In the genomic region with DNA sequence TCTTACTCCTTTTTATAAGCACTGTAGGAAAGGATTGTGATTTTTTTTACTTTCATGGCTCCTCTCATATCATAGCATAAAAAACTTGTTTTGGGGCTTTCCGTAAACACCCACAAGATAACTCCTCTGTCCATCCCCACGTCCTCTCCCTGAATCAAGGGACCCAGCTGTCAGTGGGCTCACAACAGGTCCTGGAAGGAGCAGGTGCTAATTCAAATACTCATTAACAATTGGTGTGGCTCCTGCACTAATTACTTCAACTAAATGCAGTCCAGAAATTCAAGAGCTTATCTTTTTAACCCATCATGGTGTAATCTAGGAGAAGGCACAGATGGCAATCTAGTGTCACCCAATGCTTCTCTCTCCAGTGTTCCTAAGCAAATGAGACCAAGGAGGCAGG, we compare ENCODE assay signal across 23 mouse cellular contexts. TPM values are rescaled to one million over a fixed set of nuclear protein-coding genes. Genes with fewer than 3 reads are reported as not detected.
DNase-seq lines count a peak whose midpoint lies in the region; ATAC-seq lines count a peak whose summit lies in the region.
"Had no signal": no experiment of that assay in that cellular context is flagged by ENCODE, and none has a peak within 500 bp of the region (broad histone marks: within the 10 kb centered on the region; RNA-seq: fewer than 3 reads in every experiment).

No protein-coding gene starts in this region.

- no peaks in the 10 kb centered on the region for H3K36me3 ChIP-seq in forebrain, embryonic 14.5 days (ENCODE audit: control insufficient read depth, insufficient read depth, low read length)
- no peaks in the 10 kb centered on the region for H3K36me3 ChIP-seq in forebrain, embryonic 13.5 days (ENCODE audit: poor library complexity, severe bottlenecking)
- H3K36me3 ChIP-seq: embryonic facial prominence, embryonic 12.5 days; heart, embryonic 15.5 days had no signal

- no peak overlapping the region for H3K4me2 ChIP-seq in forebrain, embryonic 14.5 days (ENCODE audit: low read length)
- no peak overlapping the region for H3K4me2 ChIP-seq in forebrain, embryonic 13.5 days
- H3K4me2 ChIP-seq: embryonic facial prominence, embryonic 12.5 days; heart, embryonic 11.5 days; heart, embryonic 15.5 days had no signal

- no peaks in the 10 kb centered on the region for H3K4me1 ChIP-seq in forebrain, embryonic 14.5 days (ENCODE audit: control insufficient read depth, insufficient read depth, low read length)
- H3K4me1 ChIP-seq in forebrain, embryonic 13.5 days = peaks cover 3% of the 10 kb centered on the region; the same call in 1 of the 2 replicates
- H3K4me1 ChIP-seq: embryonic facial prominence, embryonic 12.5 days; heart, embryonic 15.5 days had no signal

- H3K27me3 ChIP-seq in forebrain, embryonic 14.5 days (replicated peaks; ENCODE audit: control insufficient read depth, insufficient read depth, low read length) = no peaks in the 10 kb centered on the region
- no peaks in the 10 kb centered on the region for H3K27me3 ChIP-seq in forebrain, embryonic 13.5 days
- H3K27me3 ChIP-seq: embryonic facial prominence, embryonic 12.5 days; heart, embryonic 15.5 days had no signal

- intact Hi-C loops in left cerebral cortex, postnatal 4 days (cut with DNase I) = no loop called here
- intact Hi-C loops in left cerebral cortex, postnatal 25 days (cut with DNase I) = no loop called here

- WGBS in forebrain, embryonic 14.5 days = 55% methylated on average over 2 of the region's 2 CpGs
- 46% methylated on average over 2 of the region's 2 CpGs for WGBS in forebrain, embryonic 13.5 days

- H3K27ac ChIP-seq in forebrain, embryonic 14.5 days (ENCODE audit: low read depth, low read length) = no peak overlapping the region
- no peak overlapping the region for H3K27ac ChIP-seq in forebrain, embryonic 13.5 days
- H3K27ac ChIP-seq: embryonic facial prominence, embryonic 12.5 days; heart, adult 2 months; heart, embryonic 15.5 days had no signal

- no peak for ATAC-seq in forebrain, embryonic 14.5 days
- no peak for ATAC-seq in forebrain, embryonic 13.5 days
- ATAC-seq: forebrain, postnatal 0 days; intestine, embryonic 16.5 days had no signal

- no peak overlapping the region for H3K4me3 ChIP-seq in forebrain, embryonic 14.5 days (ENCODE audit: low read depth, low read length)
- H3K4me3 ChIP-seq in forebrain, embryonic 13.5 days = no peak overlapping the region
- H3K4me3 ChIP-seq: embryonic facial prominence, embryonic 12.5 days; heart, adult 2 months; heart, embryonic 15.5 days had no signal

- peak; percentile 11 for DNase-seq in forebrain, embryonic 14.5 days (ENCODE audit: low spot score)
- peak; percentile 12 for DNase-seq in left cerebral cortex, postnatal 4 days
- DNase-seq in left cerebral cortex, postnatal 25 days (ENCODE audit: low spot score in 2 of 2) = no peak
- DNase-seq in retina, postnatal 1 day = peak; percentile 11
- no peak for DNase-seq in retina, embryonic 14.5 days (ENCODE audit: low spot score)
- DNase-seq: adrenal gland, adult 2 months; adrenal gland, postnatal 25 days; cerebellum, adult 11 months; cerebellum, adult 8-10 months; cerebellum, postnatal 25 days; forebrain, postnatal 0 days; gastrocnemius, postnatal 14 days; heart, adult 2 months; heart, postnatal 14 days had no signal

- no peaks in the 10 kb centered on the region for H3K9me3 ChIP-seq in forebrain, embryonic 14.5 days (replicated peaks; ENCODE audit: control insufficient read depth, low read length)
- H3K9me3 ChIP-seq in forebrain, embryonic 13.5 days (replicated peaks) = no peaks in the 10 kb centered on the region
- H3K9me3 ChIP-seq: embryonic facial prominence, embryonic 12.5 days; heart, embryonic 15.5 days had no signal

- H3K9ac ChIP-seq in forebrain, embryonic 14.5 days (ENCODE audit: low read length) = no peak overlapping the region
- no peak overlapping the region for H3K9ac ChIP-seq in forebrain, embryonic 13.5 days
- H3K9ac ChIP-seq: embryonic facial prominence, embryonic 12.5 days; forebrain, postnatal 0 days; heart, embryonic 15.5 days had no signal

RNA-seq across cellular contexts. Expression of a gene that starts 8.9 kb away (rescaled TPM):
- 291 and 308 TPM in 2 replicates for polyA plus RNA-seq in forebrain, embryonic 14.5 days (2014; fragmentation: Nextera tagmentation; extraction: Ambion mirVana)
- polyA plus RNA-seq in forebrain, embryonic 13.5 days (2015; fragmentation: Nextera tagmentation; extraction: Ambion mirVana) = 228 and 261 TPM in 2 replicates
- 100 to 1,000 TPM; 113 to 116 TPM for total RNA-seq in left cerebral cortex, postnatal 4 days (2021)
- 100 to 1,000 TPM in 1 of 2 experiments, 10 to 100 TPM in 1; 90.6 to 118 TPM for total RNA-seq in left cerebral cortex, postnatal 25 days (2021)
- total RNA-seq: gastrocnemius, adult 18-20 months; gastrocnemius, postnatal 14 days had no signal
- polyA plus RNA-seq: gonadal fat pad, adult 2 months had no signal

RNA-seq across cellular contexts. Expression of a gene that starts 36.9 kb away (rescaled TPM):
- polyA plus RNA-seq in forebrain, embryonic 14.5 days (2014; fragmentation: Nextera tagmentation; extraction: Ambion mirVana) = 2.2 and 2.3 TPM in 2 replicates
- 2.3 and 2.5 TPM in 2 replicates for polyA plus RNA-seq in forebrain, embryonic 13.5 days (2015; fragmentation: Nextera tagmentation; extraction: Ambion mirVana)
- total RNA-seq in left cerebral cortex, postnatal 4 days (2021) = 1 to 10 TPM; 4.6 to 5.2 TPM
- total RNA-seq in left cerebral cortex, postnatal 25 days (2021) = 10 to 100 TPM; 21.2 to 22.6 TPM
- total RNA-seq: ES-E14; gastrocnemius, adult 18-20 months; gastrocnemius, postnatal 14 days; hematopoietic stem cell, adult 5-6 weeks had no signal

Comparison
In these comparisons a context has a peak if more than half of its experiments do, and no peak if none do; other contexts are left out.
1. DNase-seq: peak in forebrain, embryonic 14.5 days (single experiment), left cerebral cortex, postnatal 4 days (single experiment) and retina, postnatal 1 day (single experiment); none in left cerebral cortex, postnatal 25 days (0 of 2) and retina, embryonic 14.5 days (single experiment).